Mouse (Mus musculus) heart, adult 2 months (tissue): Measurements from ENCODE around the gene Msi1. TPM values are rescaled to one million over a fixed set of nuclear protein-coding genes. Genes with fewer than 3 reads are reported as not detected.

Source experiments
- DNase-seq, 2 experiments: peaks; one replicate each; pipeline ENCODE4 v3.0.0; 2021
- H3K27ac ChIP-seq: fragments of 200-600 bp; 2 replicates; pipeline ENCODE4 v1.8.1; 2022
- H3K27me3 ChIP-seq: fragments of 200-500 bp; 2 replicates; pipeline ENCODE4 v1.6.1; 2012; ENCODE audit warnings: mild to moderate bottlenecking, low read length, inconsistent platforms, mixed read lengths; ENCODE audit not compliant: control insufficient read depth, insufficient read depth
- H3K36me3 ChIP-seq: fragments of 200-500 bp; 2 replicates; pipeline ENCODE4 v1.6.1; 2012; ENCODE audit warnings: low read length, inconsistent platforms; ENCODE audit not compliant: control insufficient read depth, insufficient read depth
- H3K4me1 ChIP-seq: fragments of 200-500 bp; 2 replicates; pipeline ENCODE4 v1.6.1; 2011; ENCODE audit warnings: low read length; ENCODE audit not compliant: control insufficient read depth, insufficient read depth
- H3K4me3 ChIP-seq: fragments of 200-600 bp; 2 replicates; pipeline ENCODE4 v1.8.1; 2022
- H3K79me2 ChIP-seq: fragments of 200-500 bp; replicated peaks from 2 replicates; pipeline ENCODE4 v1.6.1; 2012; ENCODE audit warnings: mild to moderate bottlenecking, inconsistent platforms, low read length, moderate library complexity, mixed read lengths; ENCODE audit not compliant: control insufficient read depth, insufficient read depth
- H3K9ac ChIP-seq: fragments of 200-500 bp; 2 replicates; pipeline ENCODE4 v1.6.1; 2012; ENCODE audit warnings: low read depth, mild to moderate bottlenecking, control low read depth, inconsistent platforms, low read length, mixed read lengths
- CTCF ChIP-seq: fragments of 200-600 bp; IDR thresholded peaks from 2 replicates; pipeline ENCODE4 v1.8.1; 2022; ENCODE audit warnings: antibody characterized with exemption, mild to moderate bottlenecking, moderate library complexity
- EP300 ChIP-seq: fragments of 200-500 bp; IDR thresholded peaks from 2 replicates; pipeline ENCODE4 v1.6.1; 2011; ENCODE audit warnings: low read depth, low read length, control low read depth; ENCODE audit not compliant: insufficient read depth
- POLR2A ChIP-seq: fragments of 200-500 bp; IDR thresholded peaks from 2 replicates; pipeline ENCODE4 v1.6.1; 2011; ENCODE audit warnings: mild to moderate bottlenecking, low read depth, low read length, control low read depth; ENCODE audit not compliant: insufficient read depth
- WGBS: fragments of 180-500 bp; shearing (Covaris S2); methylation state at CpG from one replicate; pipeline ENCODE4 v1.1.7; 2018; 5-methylcytosine and 5-hydroxymethylcytosine counted together
- intact Hi-C: fragments of 180-260 bp; cut with DNase I; formaldehyde crosslinking; loops from one replicate; pipeline ENCODE4 v1.15.1; 2025
- polyA plus RNA-seq: library from polyadenylated mRNA; depleted of rRNA; stranded (reverse); fragments of >200 nt; gene quantifications from 2 replicates; pipeline ENCODE4 v1.2.3, GENCODE M21; 2012
- total RNA-seq, 2 experiments: library from RNA; stranded (reverse); gene quantifications; 2 replicates each; pipeline ENCODE4 v1.2.3; 2021

Msi1 gene
- total and polyA plus RNA-seq, 3 experiments = 0.55 to 0.99 (median 0.61) TPM

DNA sequence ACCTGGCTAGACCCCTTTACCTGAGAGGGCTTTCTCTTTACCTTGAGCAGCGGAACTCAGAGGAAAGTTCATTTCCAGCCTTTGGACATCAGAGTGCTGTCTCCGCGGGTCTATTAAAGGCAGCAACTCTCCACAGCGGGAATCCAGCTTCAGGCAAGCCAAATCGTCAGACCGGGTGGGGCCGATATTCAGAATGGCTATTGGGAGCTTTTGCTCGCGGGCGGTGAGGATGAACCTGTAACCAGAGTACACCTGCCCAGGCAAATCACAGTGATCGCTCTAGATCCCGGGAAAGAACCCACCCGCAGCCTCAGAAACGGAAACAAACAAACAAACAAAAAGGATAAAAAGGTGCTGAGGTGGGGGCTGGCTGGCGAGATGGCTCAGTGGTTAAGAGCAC, 50.2 kb downstream of the Msi1 start:
- Histone ChIP-seq H3K9ac (no peak overlapping the region), H3K36me3 (no peaks in the 10 kb centered on the region), H3K79me2 (no peaks in the 10 kb centered on the region; the same call in 1 of the 2 replicates), H3K27ac (no peak overlapping the region), H3K27me3 (no peaks in the 10 kb centered on the region), H3K4me3 (no peak overlapping the region), H3K4me1 (peaks cover 2% of the 10 kb centered on the region; the same call in 1 of the 2 replicates)
- intact Hi-C loops = no loop called here
- no peak for DNase-seq
- TF ChIP-seq CTCF (no peak), EP300 (no peak), POLR2A (no peak)
- WGBS = 78% methylated on average over 15 of the region's 15 CpGs

DNA sequence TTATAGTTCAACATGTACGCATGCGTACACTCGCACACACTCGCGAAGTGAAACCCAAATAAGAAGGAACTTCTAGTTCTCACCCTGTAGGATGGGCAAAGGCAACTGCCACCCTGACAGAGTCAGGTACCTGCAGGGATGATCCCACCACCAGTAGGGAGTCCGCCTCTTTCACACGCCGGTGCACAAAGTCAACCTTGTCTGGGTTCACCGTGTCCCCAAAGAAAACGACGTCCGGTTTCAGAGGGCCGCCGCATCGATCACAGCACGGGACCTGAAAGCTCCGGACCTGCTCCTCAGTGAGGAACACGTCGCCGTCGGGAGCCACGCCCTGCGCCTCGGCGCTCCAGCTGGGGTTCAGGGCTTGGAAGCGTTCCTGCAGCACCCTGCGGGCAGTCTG, 50.7 kb downstream of the Msi1 start:
- intact Hi-C loops = loop anchor here (10.0 kb wide), 2 partner anchors 155 to 205 kb away; partner anchors contain the start of genes Coq5, Rab35 and Rnf10
- WGBS = 63% methylated on average over 27 of the region's 27 CpGs
- TF ChIP-seq CTCF (no peak), EP300 (no peak), POLR2A (no peak)
- Histone ChIP-seq H3K27ac (no peak overlapping the region), H3K4me3 (no peak overlapping the region), H3K9ac (no peak overlapping the region), H3K4me1 (peaks cover 2% of the 10 kb centered on the region; the same call in 1 of the 2 replicates), H3K79me2 (no peaks in the 10 kb centered on the region; the same call in 1 of the 2 replicates), H3K36me3 (no peaks in the 10 kb centered on the region), H3K27me3 (no peaks in the 10 kb centered on the region)
- DNase-seq = peak in 1 of 2 experiments; percentile 34

DNA sequence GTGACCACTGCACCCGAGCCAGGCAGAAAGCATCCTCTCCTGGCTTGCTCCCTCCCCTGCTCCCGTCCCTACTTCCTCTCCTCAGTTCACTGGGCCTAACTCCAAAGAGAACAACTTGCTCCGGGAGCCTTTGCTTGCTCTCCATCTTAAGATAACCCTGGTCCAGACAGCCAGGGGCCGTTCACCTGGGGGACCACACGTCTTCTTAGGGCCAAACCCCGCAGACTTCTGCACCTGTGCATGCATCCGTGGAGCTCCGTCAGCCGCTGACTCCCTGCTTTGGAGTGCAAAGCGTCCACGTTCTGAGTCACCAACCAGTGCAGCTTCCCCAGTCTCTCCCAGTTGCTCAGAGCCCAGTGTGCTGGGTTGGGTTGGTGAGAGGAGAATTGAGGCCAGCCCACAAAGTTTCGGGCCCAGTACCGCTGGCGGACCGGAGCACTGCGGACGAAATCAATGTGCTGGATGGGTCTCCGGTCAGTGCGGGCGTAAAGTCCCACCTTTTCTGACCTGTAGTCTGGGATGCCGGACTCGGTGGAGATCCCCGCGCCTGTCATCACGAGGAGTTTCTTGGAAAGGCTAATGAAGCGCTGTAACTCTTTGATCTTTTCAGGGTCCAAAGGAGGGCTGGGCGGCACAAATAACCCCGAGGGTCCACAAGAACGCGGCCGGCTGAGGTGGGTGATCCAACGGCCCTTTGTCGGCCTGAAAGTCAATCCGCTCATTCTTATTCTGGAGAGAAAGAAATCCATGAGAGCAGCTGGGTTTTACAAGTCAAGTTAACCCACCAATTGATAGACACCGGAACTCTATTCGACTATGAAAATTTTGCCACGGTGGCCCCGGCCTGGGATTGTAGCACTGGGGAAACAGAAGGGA, 53.2 kb downstream of the Msi1 start:
- Histone ChIP-seq H3K9ac (no peak overlapping the region), H3K36me3 (no peaks in the 10 kb centered on the region), H3K27ac (no peak overlapping the region), H3K27me3 (no peaks in the 10 kb centered on the region), H3K79me2 (no peaks in the 10 kb centered on the region; the same call in 1 of the 2 replicates), H3K4me1 (no peaks in the 10 kb centered on the region), H3K4me3 (no peak overlapping the region)
- DNase-seq = no peak
- intact Hi-C loops = loop anchor here (10.0 kb wide), 2 partner anchors 152 to 208 kb away; partner anchors contain the start of genes Coq5, Rab35 and Rnf10
- WGBS = 67% methylated on average over 38 of the region's 38 CpGs
- no peak for TF ChIP-seq EP300
- no peak for TF ChIP-seq CTCF
- no peak for TF ChIP-seq POLR2A

DNA sequence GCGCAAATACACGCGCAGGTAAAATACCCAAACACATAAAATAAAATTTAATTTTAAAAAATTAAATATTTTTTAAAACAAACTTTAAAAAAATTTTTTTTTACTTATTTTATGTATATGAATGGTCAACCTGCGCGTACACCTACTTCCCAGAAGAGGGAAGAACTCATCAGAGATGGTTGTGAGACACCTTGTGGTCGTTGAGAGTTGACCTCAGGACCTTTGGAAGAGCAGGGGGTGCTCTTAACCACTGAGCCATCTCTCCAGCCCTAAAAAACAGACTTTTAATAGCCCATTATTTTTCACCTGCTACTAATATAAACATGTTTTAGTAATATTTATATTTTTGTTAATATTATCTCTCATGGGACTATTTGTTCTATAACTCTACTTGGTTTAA, 54.0 kb downstream of the Msi1 start:
- Histone ChIP-seq H3K4me1 (no peaks in the 10 kb centered on the region), H3K79me2 (no peaks in the 10 kb centered on the region; the same call in 1 of the 2 replicates), H3K9ac (no peak overlapping the region), H3K27me3 (no peaks in the 10 kb centered on the region), H3K36me3 (no peaks in the 10 kb centered on the region), H3K27ac (no peak overlapping the region; the same call in 1 of the 2 replicates), H3K4me3 (no peak overlapping the region; the same call in 1 of the 2 replicates)
- intact Hi-C loops = loop anchor here (10.0 kb wide), 2 partner anchors 151 to 209 kb away; partner anchors contain the start of genes Coq5, Rab35 and Rnf10
- DNase-seq = no peak
- peak; percentile 54 for TF ChIP-seq CTCF
- TF ChIP-seq EP300 = no peak
- WGBS = 67% methylated on average over 6 of the region's 6 CpGs

DNA sequence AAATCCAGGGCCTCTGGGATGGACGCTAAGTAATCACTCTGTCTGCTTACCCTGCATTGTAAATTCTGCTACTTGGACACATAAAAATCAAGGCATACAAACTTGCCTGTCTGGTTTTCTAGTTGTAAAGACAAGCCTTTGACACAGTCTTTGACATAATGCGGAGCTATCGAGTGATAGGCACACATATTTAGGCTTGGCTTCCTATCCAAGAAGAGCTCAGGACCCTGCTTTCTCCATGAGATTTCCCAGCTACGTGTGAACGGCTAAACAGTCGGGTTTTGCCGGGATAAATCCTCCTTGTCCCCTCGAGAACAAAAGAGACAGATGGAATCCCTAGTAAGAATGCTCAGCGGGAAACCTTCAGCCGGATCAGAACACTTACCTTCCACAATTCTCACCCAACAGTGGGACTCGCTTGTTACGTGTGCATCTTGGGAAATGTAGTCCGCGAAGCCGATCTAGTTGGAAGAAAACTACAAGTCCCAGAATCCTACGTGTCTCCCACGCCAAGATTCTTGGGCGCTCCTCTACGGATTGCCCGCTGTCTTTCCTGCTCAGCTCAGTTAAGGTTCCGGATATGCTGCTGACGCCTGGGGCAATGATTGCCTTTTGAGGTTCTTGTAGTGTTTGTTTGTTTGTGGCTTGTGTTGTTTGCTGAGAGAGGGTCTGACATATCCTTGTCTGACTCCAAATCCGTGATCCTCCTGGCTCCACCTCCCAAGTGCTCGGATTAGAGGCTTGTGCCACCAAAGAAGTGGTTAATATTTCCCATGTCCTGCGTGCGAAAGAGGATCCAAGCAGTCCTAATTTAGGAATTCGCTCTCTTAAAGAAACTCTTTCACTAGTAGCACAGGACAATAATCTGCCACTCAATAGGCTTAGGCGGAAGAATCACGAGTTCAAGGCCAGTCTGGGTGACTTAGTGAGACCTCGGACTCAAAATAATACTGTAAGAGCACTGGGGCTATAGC, 54.8 kb downstream of the Msi1 start, which contains the start of gene Sirt4:
TSS of gene Sirt4 (minus strand) at position 779 of the 974 bp plus-strand sequence.
- Histone ChIP-seq H3K4me3 (peak within 1 kb of the TSS; percentile 58), H3K27me3 (no peaks in the 10 kb centered on the region), H3K79me2 (no peaks in the 10 kb centered on the region; the same call in 1 of the 2 replicates), H3K27ac (peak within 1 kb of the TSS; percentile 85), H3K9ac (peak within 1 kb of the TSS; percentile 67), H3K36me3 (no peaks in the 10 kb centered on the region), H3K4me1 (peaks cover 3% of the 10 kb centered on the region)
- intact Hi-C loops = loop anchor here (10.0 kb wide), 2 partner anchors 151 to 209 kb away; partner anchors contain the start of genes Coq5, Rab35 and Rnf10
- DNase-seq = peak; percentile 76 to 90
- 4% methylated on average over 30 of the region's 30 CpGs for WGBS
- TF ChIP-seq POLR2A (peak; percentile 97), EP300 (peak; percentile 90; the same call in 1 of the 2 replicates), CTCF (no peak)
